ENCODE assay signal across 25 mouse cellular contexts in the genomic region with DNA sequence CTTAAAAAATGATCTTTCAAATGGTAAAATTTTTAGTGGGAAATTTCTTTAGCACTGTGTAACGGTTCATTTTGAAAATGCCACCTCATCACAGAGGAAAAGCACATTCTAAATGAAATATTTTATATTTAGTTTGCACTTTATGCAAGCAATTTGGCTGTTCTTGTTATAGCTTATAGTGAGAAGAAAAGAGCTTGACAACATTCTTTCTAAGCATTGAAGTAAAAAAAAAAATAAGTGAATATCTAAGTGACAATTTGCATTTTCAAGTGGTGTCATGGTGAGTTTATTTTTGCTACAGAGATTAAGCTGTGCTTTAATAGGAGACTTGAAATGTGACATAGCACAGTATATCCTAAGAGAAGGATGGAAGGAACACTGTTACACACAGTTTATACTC.
DNase-seq lines count a peak whose midpoint lies in the region; ATAC-seq and TF ChIP-seq lines count a peak whose summit lies in the region.
"Had no signal": no experiment of that assay in that cellular context is flagged by ENCODE, and none has a peak within 500 bp of the region (broad histone marks: within the 10 kb centered on the region; RNA-seq: fewer than 3 reads in every experiment).

No protein-coding gene starts in this region.

- H3K4me1 ChIP-seq in forebrain, postnatal 0 days (ENCODE audit: insufficient read depth): no peaks in the 10 kb centered on the region
- no peaks in the 10 kb centered on the region for H3K4me1 ChIP-seq in forebrain, embryonic 16.5 days (replicated peaks; ENCODE audit: control insufficient read depth, insufficient read depth, low read length)
- H3K4me1 ChIP-seq: embryonic facial prominence, embryonic 10.5 days; embryonic facial prominence, embryonic 12.5 days; forebrain, embryonic 13.5 days; forebrain, embryonic 15.5 days had no signal

- H3K9ac ChIP-seq in forebrain, postnatal 0 days: no peak overlapping the region
- no peak overlapping the region for H3K9ac ChIP-seq in forebrain, embryonic 16.5 days (replicated peaks; ENCODE audit: low read depth, low read length)
- H3K9ac ChIP-seq: embryonic facial prominence, embryonic 12.5 days; forebrain, embryonic 13.5 days; forebrain, embryonic 15.5 days had no signal

- WGBS in forebrain, postnatal 0 days: 54% methylated on average over 1 of the region's 1 CpGs
- WGBS in forebrain, embryonic 16.5 days: 75% methylated on average over 1 of the region's 1 CpGs

- no peaks in the 10 kb centered on the region for H3K27me3 ChIP-seq in forebrain, postnatal 0 days (ENCODE audit: insufficient read depth, low read length)
- H3K27me3 ChIP-seq in forebrain, embryonic 16.5 days (replicated peaks; ENCODE audit: control insufficient read depth, insufficient read depth, low read length): no peaks in the 10 kb centered on the region
- H3K27me3 ChIP-seq: CH12.LX; embryonic facial prominence, embryonic 12.5 days; forebrain, embryonic 13.5 days; forebrain, embryonic 15.5 days; Patski had no signal

- peak; percentile 20; the same call in 1 of the 2 replicates for ATAC-seq in forebrain, postnatal 0 days
- no peak for ATAC-seq in forebrain, embryonic 16.5 days
- no peak for ATAC-seq in megakaryocyte progenitor cell, adult 5-6 weeks (replicated peaks; ENCODE audit: poor library complexity)
- ATAC-seq: activated CD4-positive, CD25-positive, alpha-beta regulatory T cell, adult 4 months; CD4-positive, CD25-positive, alpha-beta regulatory T cell, adult 4 months; forebrain, embryonic 13.5 days; forebrain, embryonic 15.5 days; Patski had no signal

- H3K27ac ChIP-seq in forebrain, postnatal 0 days (ENCODE audit: low read depth, low read length): no peak overlapping the region
- no peak overlapping the region for H3K27ac ChIP-seq in forebrain, embryonic 16.5 days (ENCODE audit: low read length)
- H3K27ac ChIP-seq: embryonic facial prominence, embryonic 10.5 days; embryonic facial prominence, embryonic 12.5 days; forebrain, embryonic 13.5 days; forebrain, embryonic 15.5 days had no signal

- no peak overlapping the region for H3K4me3 ChIP-seq in forebrain, postnatal 0 days (ENCODE audit: low read depth, low read length)
- no peak overlapping the region for H3K4me3 ChIP-seq in forebrain, embryonic 16.5 days (replicated peaks; ENCODE audit: low read length)
- H3K4me3 ChIP-seq: embryonic facial prominence, embryonic 10.5 days; embryonic facial prominence, embryonic 12.5 days; forebrain, embryonic 13.5 days; forebrain, embryonic 15.5 days had no signal

- no peaks in the 10 kb centered on the region for H3K9me3 ChIP-seq in forebrain, postnatal 0 days (ENCODE audit: low read length)
- no peaks in the 10 kb centered on the region for H3K9me3 ChIP-seq in forebrain, embryonic 16.5 days (ENCODE audit: control insufficient read depth, low read length)
- H3K9me3 ChIP-seq: embryonic facial prominence, embryonic 10.5 days; embryonic facial prominence, embryonic 12.5 days; forebrain, embryonic 13.5 days; forebrain, embryonic 15.5 days; G1E had no signal

- TF ChIP-seq CTCF in forebrain, postnatal 0 days (IDR thresholded peaks at IDR 0.05; ENCODE audit: low read depth): no peak

- DNase-seq in forebrain, postnatal 0 days: peak; percentile 0
- DNase-seq in left cerebral cortex, adult 11 months (ENCODE audit: low spot score): peak; percentile 2
- no peak for DNase-seq in left cerebral cortex, adult 8-10 months (ENCODE audit: low spot score in 2 of 2)
- peak; percentile 20 for DNase-seq in brain, adult 2 months (ENCODE audit: low read depth, low spot score)
- peak; percentile 22 for DNase-seq in telencephalon, adult 2 months (ENCODE audit: low read depth, low spot score)
- DNase-seq: adrenal gland, adult 8-10 months; adrenal gland, postnatal 14 days; adrenal gland, postnatal 36 days; B cell, adult 2 months; cerebellum, adult 11 months; cerebellum, adult 18-20 months; cerebellum, adult 8-10 months; cerebellum, adult 9-11 months; cerebellum, postnatal 25 days had no signal

- H3K4me2 ChIP-seq in forebrain, postnatal 0 days (ENCODE audit: low read depth): no peak overlapping the region
- H3K4me2 ChIP-seq in forebrain, embryonic 16.5 days (ENCODE audit: low read length): no peak overlapping the region
- H3K4me2 ChIP-seq: embryonic facial prominence, embryonic 12.5 days; forebrain, embryonic 13.5 days; forebrain, embryonic 15.5 days had no signal

- no peaks in the 10 kb centered on the region for H3K36me3 ChIP-seq in forebrain, postnatal 0 days (ENCODE audit: insufficient read depth)
- H3K36me3 ChIP-seq in forebrain, embryonic 16.5 days (ENCODE audit: control insufficient read depth, insufficient read depth): no peaks in the 10 kb centered on the region
- H3K36me3 ChIP-seq: embryonic facial prominence, embryonic 10.5 days; embryonic facial prominence, embryonic 12.5 days; forebrain, embryonic 15.5 days; G1E had no signal

Comparison
In these comparisons a context has a peak if more than half of its experiments do, and no peak if none do; other contexts are left out.
1. DNase-seq: peak in forebrain, postnatal 0 days (single experiment), left cerebral cortex, adult 11 months (single experiment), brain, adult 2 months (single experiment) and telencephalon, adult 2 months (single experiment); none in left cerebral cortex, adult 8-10 months (0 of 2).